Mouse (Mus musculus) stomach, embryonic 14.5 days (tissue): ENCODE measurements around the gene Mrgprb5. TPM values are rescaled to one million over a fixed set of nuclear protein-coding genes. Genes with fewer than 3 reads are reported as not detected.

ENCODE experiments used
- ATAC-seq: fragments of 200-750 bp; cut with Nextera tagmentation; 2 replicates; pipeline ENCODE4 v1.8.0; 2017; ENCODE audit warnings: low read depth, moderate TSS enrichment; ENCODE audit not compliant: insufficient number of reproducible peaks, insufficient read depth, low FRiP score
- H3K27ac ChIP-seq: fragments of 300-500 bp; sonication (generic); 2 replicates; pipeline ENCODE4 v1.5.1; 2014; ENCODE audit warnings: mild to moderate bottlenecking, low read length, moderate library complexity, mixed read lengths
- H3K27me3 ChIP-seq: fragments of 300-500 bp; sonication (generic); 2 replicates; pipeline ENCODE4 v1.6.1; 2014; ENCODE audit warnings: low read length, control low read depth, mixed read lengths; ENCODE audit not compliant: control insufficient read depth, insufficient read depth
- H3K36me3 ChIP-seq: fragments of 300-500 bp; sonication (generic); 2 replicates; pipeline ENCODE4 v1.6.1; 2014; ENCODE audit warnings: mild to moderate bottlenecking, control low read depth, low read length, moderate library complexity, mixed read lengths; ENCODE audit not compliant: control insufficient read depth, insufficient read depth
- H3K4me1 ChIP-seq: fragments of 300-500 bp; sonication (generic); 2 replicates; pipeline ENCODE4 v1.6.1; 2014; ENCODE audit warnings: low read length, control low read depth, mixed read lengths; ENCODE audit not compliant: control insufficient read depth, insufficient read depth
- H3K4me2 ChIP-seq: fragments of 300-500 bp; sonication (generic); replicated peaks from 2 replicates; pipeline ENCODE4 v1.6.1; 2014; ENCODE audit warnings: low read depth, low read length, control low read depth
- H3K4me3 ChIP-seq: fragments of 300-500 bp; sonication (generic); 2 replicates; pipeline ENCODE4 v1.5.1; 2014; ENCODE audit warnings: low read depth, low read length, control low read depth
- H3K9ac ChIP-seq: fragments of 300-500 bp; sonication (generic); replicated peaks from 2 replicates; pipeline ENCODE4 v1.6.1; 2014; ENCODE audit warnings: low read depth, mild to moderate bottlenecking, control low read depth, low read length, moderate library complexity, mixed read lengths
- H3K9me3 ChIP-seq: fragments of 300-500 bp; sonication (generic); 2 replicates; pipeline ENCODE4 v1.6.1; 2016; ENCODE audit warnings: low read depth, low read length, control low read depth; ENCODE audit not compliant: control insufficient read depth
- WGBS: fragments of 180-500 bp; shearing (Covaris S2); extraction: QIAGEN DNeasy Blood & Tissue Kit; methylation state at CpG from one replicate; pipeline ENCODE4 v1.1.7; 2014; 5-methylcytosine and 5-hydroxymethylcytosine counted together
- polyA plus RNA-seq: library from polyadenylated mRNA; unstranded; fragments of >200 nt; fragmentation: Nextera tagmentation; extraction: Ambion mirVana; gene quantifications from 2 replicates; pipeline ENCODE4 v1.2.1, GENCODE M21; 2014

Gene Mrgprb5
- polyA plus RNA-seq, 1 experiment from 2014 or later: not detected

- H3K27ac ChIP-seq: no peak overlapping the region
- no peaks in the 10 kb centered on the region for H3K4me1 ChIP-seq
- H3K27me3 ChIP-seq: no peaks in the 10 kb centered on the region
- H3K9me3 ChIP-seq: no peaks in the 10 kb centered on the region
- no peak overlapping the region for H3K9ac ChIP-seq
- no peak overlapping the region for H3K4me2 ChIP-seq
- H3K4me3 ChIP-seq: no peak overlapping the region
- 81% methylated on average over 5 of the region's 5 CpGs for WGBS
- ATAC-seq: no peak
- no peaks in the 10 kb centered on the region for H3K36me3 ChIP-seq
These were observed 45.0 kb downstream of the Mrgprb5 start for GRCm38 (mm10) chr7:48123806-48124205.

Other genes with a start within 250 kb of the Mrgprb5 start
- gene Mrgpra4, start 186.9 kb downstream of the Mrgprb5 start, polyA plus RNA-seq: not detected in 2 replicates
- not detected in 2 replicates for gene Mrgprx1, start 141.4 kb downstream of the Mrgprb5 start, polyA plus RNA-seq
- gene Mrgprb4, start 30.3 kb upstream of the Mrgprb5 start, polyA plus RNA-seq: not detected in 2 replicates
- not detected in 2 replicates for gene Mrgprb8, start 219.5 kb upstream of the Mrgprb5 start, polyA plus RNA-seq